Mouse (Mus musculus): Measurements from ENCODE around the gene Myo9a.
"Not testable (repeated sequence)": the region's sequence is repeated elsewhere in the genome, so short reads cannot be mapped to it uniquely, and the experiment has no call there.

The Myo9a gene

GRCm38 (mm10) chr9:59951001-59951750 lies 200.5 kb downstream of the Myo9a start:
- no peak for DNase-seq

DNA sequence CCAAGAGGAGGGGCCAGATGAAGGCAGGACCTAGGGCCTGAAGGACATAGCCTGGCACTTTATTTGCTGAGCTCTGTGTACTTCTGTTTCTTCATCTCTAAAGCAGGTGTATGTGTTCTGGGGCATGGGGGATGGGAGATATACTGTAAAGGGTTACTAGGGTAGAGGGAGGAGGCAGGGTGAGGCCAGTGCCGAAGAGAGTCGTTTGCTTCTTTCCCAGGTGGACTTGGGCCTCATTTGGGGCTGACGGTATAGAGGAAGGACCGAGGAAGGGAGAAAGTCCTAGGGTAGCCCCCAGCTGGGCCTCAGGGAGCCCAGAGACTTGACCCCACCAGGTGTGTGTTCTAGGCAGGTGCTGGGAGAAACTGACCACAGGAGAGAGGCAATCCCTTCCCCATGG lies 201.2 kb downstream of the Myo9a start:
- DNase-seq, result no peak

DNA sequence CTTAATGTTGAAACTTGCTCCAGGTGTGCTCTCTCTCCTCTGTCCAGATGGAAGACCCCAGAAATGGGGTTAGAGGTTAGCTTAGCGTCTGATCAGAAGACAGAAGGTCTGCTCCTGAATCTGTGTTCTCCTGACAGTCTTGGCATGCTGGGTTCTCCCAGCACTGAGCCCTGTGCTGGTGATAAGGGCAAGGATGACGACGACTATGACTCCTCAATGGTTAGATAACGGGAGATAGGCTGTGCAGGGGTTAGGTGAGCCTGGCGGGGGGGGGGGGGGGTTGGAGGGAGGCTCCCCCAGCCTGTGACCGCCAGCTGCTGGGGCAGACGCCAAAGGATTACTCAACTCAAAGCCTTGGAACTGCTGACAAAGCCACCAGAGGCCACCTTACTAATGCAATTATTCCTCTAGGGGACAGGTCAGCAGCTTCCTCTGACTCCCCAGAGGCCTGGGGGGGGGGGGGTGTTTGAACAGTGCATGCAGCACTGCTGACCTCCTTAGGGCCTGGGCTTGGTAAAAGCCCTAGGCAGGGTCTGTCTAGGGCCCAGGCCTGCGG lies 201.9 kb downstream of the Myo9a start:
- no peak for DNase-seq

GRCm38 (mm10) chr9:59953556-59953955 lies 202.9 kb downstream of the Myo9a start:
- DNase-seq, result no peak

GRCm38 (mm10) chr9:59955199-59955598 lies 204.5 kb downstream of the Myo9a start:
- DNase-seq, result peak in 1 of 2 experiments; percentile 1

- DNase-seq, result peak in 1 of 2 experiments; percentile 1
These were observed 205.0 kb downstream of the Myo9a start for GRCm38 (mm10) chr9:59955692-59956091.

DNA sequence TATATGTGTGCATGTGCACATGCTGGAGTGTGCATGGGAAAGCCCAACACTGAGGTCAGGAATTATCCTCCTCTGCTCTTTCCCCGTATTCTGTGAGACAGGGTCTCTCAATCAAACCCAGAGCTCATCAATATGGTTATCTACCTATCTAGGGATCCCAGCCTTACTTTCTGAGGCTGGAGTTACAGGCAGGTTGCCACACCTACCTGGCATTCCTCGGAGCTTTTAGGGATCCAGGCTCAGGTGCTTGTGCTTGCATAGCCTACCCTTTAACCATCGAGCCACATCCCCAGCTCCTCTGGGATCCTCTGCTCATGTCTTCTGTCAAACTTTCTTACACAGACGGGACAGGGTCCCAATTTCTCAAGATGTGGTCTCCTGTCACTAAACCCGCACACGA lies 205.8 kb downstream of the Myo9a start:
- DNase-seq, result no peak

- not testable (repeated sequence) for DNase-seq
These were observed 207.4 kb downstream of the Myo9a start for GRCm38 (mm10) chr9:59958115-59958514.

DNA sequence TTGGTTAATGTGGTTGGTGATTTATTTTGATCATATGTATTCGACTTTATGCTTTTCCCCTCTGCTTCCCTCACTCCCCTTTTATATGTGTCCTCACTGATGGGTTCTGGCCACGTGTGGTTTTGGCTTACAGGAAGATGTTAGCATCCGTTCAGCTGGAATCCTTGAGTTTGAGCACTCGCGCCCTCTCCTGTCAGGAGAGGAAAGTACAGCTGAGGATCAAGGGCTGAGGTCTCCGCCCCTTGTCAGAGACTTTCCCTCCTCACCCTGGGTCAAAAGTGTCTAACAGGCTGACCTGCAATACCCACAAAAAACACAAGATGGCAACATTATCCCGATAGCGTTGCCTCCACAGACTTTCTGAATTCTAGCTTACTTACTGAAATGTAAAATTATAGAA lies 208.6 kb downstream of the Myo9a start:
- DNase-seq, result peak; percentile 83 to 88

DNA sequence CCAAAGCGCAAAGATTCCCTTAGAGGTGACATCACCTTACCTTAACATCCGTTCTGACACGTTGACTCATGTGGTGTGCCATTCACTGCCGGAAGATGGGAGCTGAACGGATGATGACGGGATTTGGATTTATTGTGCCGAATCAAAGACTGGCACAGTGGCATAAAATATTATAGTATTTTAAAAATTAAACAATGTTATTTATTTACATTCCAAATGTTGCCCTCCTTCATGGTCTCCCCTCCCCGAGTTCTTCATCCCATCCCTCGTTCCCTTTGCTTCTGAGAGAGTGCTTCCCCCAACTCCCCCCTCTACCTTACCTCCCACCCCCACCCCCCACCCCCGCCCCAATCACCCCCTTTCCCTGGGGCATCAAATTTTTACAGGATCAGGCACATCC lies 209.9 kb downstream of the Myo9a start, which contains the start of gene Nr2e3:
Gene Nr2e3, minus strand, starts transcription at position 101 of the 400 bp plus-strand sequence.
- DNase-seq, result no peak

- DNase-seq, result peak; percentile 60 to 63
These were observed 210.7 kb downstream of the Myo9a start for GRCm38 (mm10) chr9:59961201-59961955.

DNA sequence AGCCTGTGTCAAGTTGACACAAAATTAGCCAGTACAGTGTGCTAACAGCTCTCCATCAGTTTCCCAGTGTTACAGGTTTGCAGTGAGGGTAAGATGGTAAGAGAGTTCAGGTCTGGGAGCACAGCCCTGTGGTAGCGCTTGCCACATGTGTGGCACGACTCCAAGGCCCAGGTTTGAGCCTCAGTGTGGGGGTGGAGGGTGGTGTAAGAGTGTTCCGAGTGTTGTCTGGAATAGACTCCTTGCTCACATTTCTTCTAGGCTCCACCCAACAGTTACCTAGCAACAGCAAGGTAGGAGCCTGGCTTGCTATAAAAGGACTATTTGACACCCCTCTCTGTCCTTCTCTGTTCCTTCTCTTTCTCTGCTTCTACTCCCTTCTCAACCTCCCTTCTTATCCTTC lies 213.7 kb downstream of the Myo9a start:
- DNase-seq, result no peak

GRCm38 (mm10) chr9:59965046-59965445 lies 214.3 kb downstream of the Myo9a start:
- no peak for DNase-seq

DNA sequence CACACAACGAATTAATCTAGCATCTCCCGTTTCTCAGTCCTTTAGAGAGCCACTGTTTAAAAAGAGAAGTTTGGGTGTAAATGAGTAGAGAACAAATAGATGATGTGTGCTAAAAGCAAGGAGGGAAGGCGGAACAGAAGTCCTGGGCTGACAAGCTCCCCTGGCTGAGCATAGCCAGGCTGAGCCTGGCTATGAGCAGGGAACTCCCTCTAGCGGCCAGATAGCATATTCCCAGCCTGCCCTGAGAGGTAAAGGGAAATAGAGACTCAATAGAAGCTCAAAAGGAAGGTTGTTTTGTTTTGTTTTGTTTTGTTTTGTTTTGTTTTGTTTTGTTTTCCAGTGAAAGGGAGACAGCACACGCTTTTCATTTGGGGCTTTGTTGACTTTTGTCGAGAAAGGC lies 218.7 kb downstream of the Myo9a start:
- peak; percentile 81 to 83 for DNase-seq

GRCm38 (mm10) chr9:59971263-59971662 lies 220.6 kb downstream of the Myo9a start:
- no peak for DNase-seq
